In the genomic region with DNA sequence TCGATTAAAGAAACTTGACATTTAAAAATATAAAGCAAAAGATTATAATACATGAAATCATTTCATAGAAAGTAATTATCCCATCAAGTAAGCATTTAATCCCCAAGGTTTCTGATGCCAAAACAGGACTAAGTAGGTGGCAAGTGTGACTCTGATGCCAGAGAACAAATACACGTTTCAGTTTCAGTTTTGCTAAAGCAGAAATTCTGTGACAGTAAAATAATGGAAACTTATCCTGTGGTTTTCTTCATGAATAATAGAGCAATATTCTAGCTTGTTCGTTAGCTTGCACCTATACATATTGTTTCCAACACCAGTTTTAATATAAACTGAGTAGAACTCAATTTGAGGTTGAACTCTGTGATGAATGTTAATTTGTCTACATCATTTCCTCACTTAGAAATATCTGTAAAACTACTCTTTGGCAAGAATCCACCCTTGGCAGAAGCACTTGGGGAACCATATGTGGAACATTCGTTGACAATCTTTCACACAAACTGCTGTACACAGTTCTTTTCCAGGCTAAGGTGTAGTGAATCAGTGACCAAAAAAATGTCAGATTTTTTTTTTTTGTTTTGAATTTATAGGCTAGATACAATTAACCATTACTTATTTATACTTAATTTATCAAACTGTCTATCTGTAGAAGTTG, we compare ENCODE assay signal across 12 mouse cellular contexts.
DNase-seq lines count a peak whose midpoint lies in the region; ATAC-seq and TF ChIP-seq lines count a peak whose summit lies in the region.
"Had no signal": no experiment of that assay in that cellular context is flagged by ENCODE, and none has a peak within 500 bp of the region (broad histone marks: within the 10 kb centered on the region; RNA-seq: fewer than 3 reads in every experiment).

No protein-coding gene starts in this region.

- H3K36me3 ChIP-seq in forebrain, postnatal 0 days (ENCODE audit: insufficient read depth) = no peaks in the 10 kb centered on the region
- no peaks in the 10 kb centered on the region for H3K36me3 ChIP-seq in forebrain, embryonic 12.5 days (replicated peaks)
- no peaks in the 10 kb centered on the region for H3K36me3 ChIP-seq in lung, postnatal 0 days (ENCODE audit: insufficient read depth, low read length)
- no peaks in the 10 kb centered on the region for H3K36me3 ChIP-seq in liver, embryonic 12.5 days
- H3K36me3 ChIP-seq in intestine, postnatal 0 days (ENCODE audit: control insufficient read depth, insufficient read depth) = no peaks in the 10 kb centered on the region
- H3K36me3 ChIP-seq: hindbrain, embryonic 12.5 days; limb, embryonic 13.5 days had no signal

- no peak overlapping the region for H3K4me2 ChIP-seq in forebrain, postnatal 0 days (ENCODE audit: low read depth)
- H3K4me2 ChIP-seq in forebrain, embryonic 12.5 days = no peak overlapping the region
- H3K4me2 ChIP-seq in lung, postnatal 0 days (replicated peaks; ENCODE audit: low read depth, low read length) = no peak overlapping the region
- no peak overlapping the region for H3K4me2 ChIP-seq in liver, embryonic 12.5 days
- H3K4me2 ChIP-seq in intestine, postnatal 0 days (replicated peaks; ENCODE audit: low read depth) = no peak overlapping the region
- H3K4me2 ChIP-seq: hindbrain, embryonic 12.5 days; limb, embryonic 13.5 days had no signal

- no peak for TF ChIP-seq EP300 in lung, postnatal 0 days (IDR thresholded peaks at IDR 0.05)

- no peak overlapping the region for H3K9ac ChIP-seq in forebrain, postnatal 0 days
- H3K9ac ChIP-seq in forebrain, embryonic 12.5 days = no peak overlapping the region
- H3K9ac ChIP-seq in lung, postnatal 0 days (replicated peaks; ENCODE audit: low read depth) = no peak overlapping the region
- no peak overlapping the region for H3K9ac ChIP-seq in liver, embryonic 12.5 days
- H3K9ac ChIP-seq in intestine, postnatal 0 days (ENCODE audit: low read depth, low read length) = no peak overlapping the region
- H3K9ac ChIP-seq: hindbrain, embryonic 12.5 days; limb, embryonic 13.5 days had no signal

- 43% methylated on average over 4 of the region's 4 CpGs for WGBS in forebrain, postnatal 0 days
- WGBS in forebrain, embryonic 12.5 days = 81% methylated on average over 4 of the region's 4 CpGs
- 46% methylated on average over 4 of the region's 4 CpGs for WGBS in lung, postnatal 0 days
- WGBS in liver, embryonic 12.5 days (ENCODE audit: insufficient replicate concordance) = 49% methylated on average over 4 of the region's 4 CpGs
- 63% methylated on average over 4 of the region's 4 CpGs for WGBS in intestine, postnatal 0 days

- no peak for ATAC-seq in forebrain, postnatal 0 days
- ATAC-seq in forebrain, embryonic 12.5 days (ENCODE audit: low FRiP score) = no peak
- no peak for ATAC-seq in lung, postnatal 0 days
- ATAC-seq in liver, embryonic 12.5 days = no peak
- no peak for ATAC-seq in intestine, postnatal 0 days

- no peaks in the 10 kb centered on the region for H3K4me1 ChIP-seq in forebrain, postnatal 0 days (ENCODE audit: insufficient read depth)
- no peaks in the 10 kb centered on the region for H3K4me1 ChIP-seq in forebrain, embryonic 12.5 days
- H3K4me1 ChIP-seq in lung, postnatal 0 days (ENCODE audit: insufficient read depth, low read depth, low read length) = no peaks in the 10 kb centered on the region
- no peaks in the 10 kb centered on the region for H3K4me1 ChIP-seq in liver, embryonic 12.5 days
- H3K4me1 ChIP-seq in intestine, postnatal 0 days (replicated peaks; ENCODE audit: control insufficient read depth, insufficient read depth, low read length) = no peaks in the 10 kb centered on the region
- H3K4me1 ChIP-seq: hindbrain, embryonic 12.5 days; limb, embryonic 13.5 days; megakaryocyte, embryonic 14.5 days had no signal

- no peak overlapping the region for H3K27ac ChIP-seq in forebrain, postnatal 0 days (ENCODE audit: low read depth, low read length)
- no peak overlapping the region for H3K27ac ChIP-seq in forebrain, embryonic 12.5 days
- no peak overlapping the region for H3K27ac ChIP-seq in lung, postnatal 0 days (ENCODE audit: low read length)
- no peak overlapping the region for H3K27ac ChIP-seq in liver, embryonic 12.5 days
- H3K27ac ChIP-seq in intestine, postnatal 0 days (ENCODE audit: low read depth, low read length) = no peak overlapping the region
- H3K27ac ChIP-seq: heart, adult 2 months; hindbrain, embryonic 12.5 days; limb, embryonic 13.5 days had no signal

- no peaks in the 10 kb centered on the region for H3K27me3 ChIP-seq in forebrain, postnatal 0 days (ENCODE audit: insufficient read depth, low read length)
- H3K27me3 ChIP-seq in forebrain, embryonic 12.5 days = no peaks in the 10 kb centered on the region
- no peaks in the 10 kb centered on the region for H3K27me3 ChIP-seq in lung, postnatal 0 days (replicated peaks; ENCODE audit: insufficient read depth, low read length)
- H3K27me3 ChIP-seq in liver, embryonic 12.5 days (replicated peaks) = no peaks in the 10 kb centered on the region
- H3K27me3 ChIP-seq in intestine, postnatal 0 days (replicated peaks; ENCODE audit: control insufficient read depth, insufficient read depth, low read length) = no peaks in the 10 kb centered on the region
- H3K27me3 ChIP-seq: hindbrain, embryonic 12.5 days; limb, embryonic 13.5 days; megakaryocyte, embryonic 14.5 days had no signal

- no peak for TF ChIP-seq CTCF in forebrain, postnatal 0 days (IDR thresholded peaks at IDR 0.05; ENCODE audit: low read depth)
- TF ChIP-seq CTCF in lung, postnatal 0 days (IDR thresholded peaks at IDR 0.05) = no peak
- TF ChIP-seq CTCF in intestine, postnatal 0 days (IDR thresholded peaks at IDR 0.05; ENCODE audit: low read depth) = no peak

- no peak overlapping the region for H3K4me3 ChIP-seq in forebrain, postnatal 0 days (ENCODE audit: low read depth, low read length)
- no peak overlapping the region for H3K4me3 ChIP-seq in forebrain, embryonic 12.5 days (replicated peaks)
- no peak overlapping the region for H3K4me3 ChIP-seq in lung, postnatal 0 days (ENCODE audit: low read depth, low read length)
- H3K4me3 ChIP-seq in liver, embryonic 12.5 days = no peak overlapping the region
- no peak overlapping the region for H3K4me3 ChIP-seq in intestine, postnatal 0 days (ENCODE audit: low read depth, low read length)
- H3K4me3 ChIP-seq: heart, adult 2 months; hindbrain, embryonic 12.5 days; limb, embryonic 13.5 days; megakaryocyte, embryonic 14.5 days had no signal

- peak; percentile 64 for DNase-seq in forebrain, postnatal 0 days
- peak; percentile 19 for DNase-seq in lung, postnatal 0 days (ENCODE audit: low spot score)
- no peak for DNase-seq in lung, postnatal 14 days
- peak; percentile 45 for DNase-seq in Muller cell, postnatal 12 days (ENCODE audit: inconsistent ontology term)
- peak; percentile 10 to 19 for DNase-seq in layer of hippocampus, adult 8-10 months (ENCODE audit: low spot score in 2 of 2)
- DNase-seq: heart, adult 2 months had no signal

- H3K9me3 ChIP-seq in forebrain, postnatal 0 days (ENCODE audit: low read length) = no peaks in the 10 kb centered on the region
- no peaks in the 10 kb centered on the region for H3K9me3 ChIP-seq in forebrain, embryonic 12.5 days
- H3K9me3 ChIP-seq in lung, postnatal 0 days (ENCODE audit: low read length) = no peaks in the 10 kb centered on the region
- H3K9me3 ChIP-seq in liver, embryonic 12.5 days (replicated peaks) = no peaks in the 10 kb centered on the region
- H3K9me3 ChIP-seq in intestine, postnatal 0 days (ENCODE audit: control insufficient read depth) = no peaks in the 10 kb centered on the region
- H3K9me3 ChIP-seq: hindbrain, embryonic 12.5 days; limb, embryonic 13.5 days; megakaryocyte, embryonic 14.5 days had no signal
